Mouse (Mus musculus) small intestine, adult 2 months (tissue): ENCODE measurements at regions not wholly inside any gene's neighbourhood (a gene's known extent, or its start where the extent isn't known, plus 50 kb on each side); places are given as distances from the start of the nearest gene placed in this dataset.

Source experiments
- H3K27ac ChIP-seq: fragments of 200-500 bp; 2 replicates; pipeline ENCODE4 v1.5.1; 2012; ENCODE audit warnings: low read depth, low read length, control low read depth, inconsistent platforms; ENCODE audit not compliant: insufficient read depth
- H3K27me3 ChIP-seq: fragments of 200-500 bp; 2 replicates; pipeline ENCODE4 v1.6.1; 2012; ENCODE audit warnings: mild to moderate bottlenecking, moderate library complexity, low read length, inconsistent platforms; ENCODE audit not compliant: control insufficient read depth, insufficient read depth
- H3K36me3 ChIP-seq: fragments of 200-500 bp; 2 replicates; pipeline ENCODE4 v1.6.1; 2012; ENCODE audit warnings: mild to moderate bottlenecking, low read length, control low read depth, inconsistent platforms; ENCODE audit not compliant: control insufficient read depth, insufficient read depth
- H3K4me1 ChIP-seq: fragments of 200-500 bp; 2 replicates; pipeline ENCODE4 v1.6.1; 2012; ENCODE audit warnings: low read length, inconsistent platforms, mixed read lengths; ENCODE audit not compliant: control insufficient read depth, insufficient read depth, insufficient read length
- H3K4me3 ChIP-seq: fragments of 200-500 bp; 2 replicates; pipeline ENCODE4 v1.5.1; 2012; ENCODE audit warnings: low read depth, mild to moderate bottlenecking, control low read depth, inconsistent platforms, low read length, moderate library complexity
- CTCF ChIP-seq: fragments of 200-500 bp; IDR thresholded peaks from 2 replicates; pipeline ENCODE4 v1.5.1; 2012; ENCODE audit warnings: low read depth, mild to moderate bottlenecking, control low read depth, inconsistent platforms, low read length, moderate library complexity, mixed read lengths; ENCODE audit not compliant: insufficient replicate concordance, insufficient read length; ENCODE audit errors: extremely low read depth
- POLR2A ChIP-seq: fragments of 200-500 bp; IDR thresholded peaks from 2 replicates; pipeline ENCODE4 v1.6.1; 2012; ENCODE audit warnings: low read depth, mild to moderate bottlenecking, control low read depth, inconsistent platforms, low read length, moderate library complexity
- WGBS: fragments of 180-500 bp; shearing (Covaris S2); methylation state at CpG from one replicate; pipeline ENCODE4 v1.1.7; 2018; 5-methylcytosine and 5-hydroxymethylcytosine counted together

DNA sequence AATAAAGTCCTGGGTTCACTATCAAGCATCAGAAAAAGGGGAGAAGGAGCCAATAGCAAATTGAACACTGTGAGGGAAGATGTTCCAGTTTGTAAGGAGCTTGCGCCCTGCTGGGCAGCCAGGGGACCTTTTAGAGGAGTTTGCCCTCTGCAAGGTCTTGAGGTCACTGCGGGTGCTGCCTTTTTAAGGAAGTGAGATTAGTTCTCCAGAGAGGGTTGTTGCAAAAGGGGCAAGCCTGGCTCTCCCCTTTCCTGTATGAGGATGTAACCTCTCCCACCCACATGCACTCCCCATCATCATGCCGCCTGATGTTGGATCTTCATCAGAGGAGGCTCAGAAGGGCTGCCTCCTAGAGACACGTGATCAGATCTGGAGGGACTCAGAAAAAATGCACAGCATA, 237.4 kb downstream of the Mreg start:
- H3K27ac ChIP-seq, result no peak overlapping the region
- TF ChIP-seq CTCF, result no peak
- H3K4me3 ChIP-seq, result no peak overlapping the region
- H3K36me3 ChIP-seq, result no peaks in the 10 kb centered on the region
- no peaks in the 10 kb centered on the region for H3K27me3 ChIP-seq
- no peaks in the 10 kb centered on the region for H3K4me1 ChIP-seq
- WGBS, result 68% methylated on average over 4 of the region's 4 CpGs

DNA sequence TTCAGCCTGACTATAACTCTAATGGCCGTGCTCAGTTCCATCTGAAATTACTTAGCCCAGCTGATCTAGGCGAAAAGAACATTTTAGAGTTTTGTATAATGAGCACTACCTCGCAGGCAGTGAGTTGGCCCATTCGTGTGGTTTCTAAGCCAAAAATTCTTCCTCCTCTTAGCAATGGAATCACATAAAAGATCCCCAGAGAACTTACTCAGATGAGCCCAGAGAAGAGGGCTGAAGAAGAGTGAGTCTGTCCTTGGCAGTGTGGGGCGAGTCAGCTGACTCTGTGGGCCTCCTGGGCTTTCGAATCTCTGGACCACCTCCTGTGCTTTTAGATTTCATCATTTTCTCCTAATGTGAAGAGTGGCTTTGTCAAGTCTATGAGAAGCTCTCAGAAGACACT, 240.2 kb downstream of the Mreg start:
- WGBS, result 71% methylated on average over 6 of the region's 6 CpGs
- H3K27me3 ChIP-seq, result no peaks in the 10 kb centered on the region
- TF ChIP-seq CTCF, result no peak
- no peak for TF ChIP-seq POLR2A
- no peak overlapping the region for H3K4me3 ChIP-seq
- no peaks in the 10 kb centered on the region for H3K4me1 ChIP-seq
- H3K36me3 ChIP-seq, result no peaks in the 10 kb centered on the region
- H3K27ac ChIP-seq, result no peak overlapping the region

DNA sequence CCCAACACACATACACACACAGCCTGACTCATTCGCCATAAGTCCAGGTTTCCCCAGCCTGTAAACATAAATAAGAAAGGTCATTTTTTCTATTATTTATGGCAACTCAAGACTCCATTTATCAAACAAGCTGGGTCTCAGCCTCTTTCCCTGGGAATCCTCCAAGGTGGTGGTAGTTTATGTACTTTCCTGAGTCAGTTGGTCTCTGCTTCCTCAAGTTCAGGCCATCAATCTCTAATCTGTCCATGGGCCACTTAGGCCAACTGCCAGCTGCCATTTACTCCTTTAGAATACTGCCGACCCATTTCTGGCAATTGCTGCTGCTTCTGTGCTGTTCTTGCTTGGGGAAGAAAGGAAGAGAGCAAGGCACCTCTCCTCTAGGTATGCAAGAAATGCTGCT, 241.3 kb downstream of the Mreg start:
- H3K4me3 ChIP-seq, result no peak overlapping the region
- no peaks in the 10 kb centered on the region for H3K27me3 ChIP-seq
- no peaks in the 10 kb centered on the region for H3K36me3 ChIP-seq
- no peaks in the 10 kb centered on the region for H3K4me1 ChIP-seq
- TF ChIP-seq POLR2A (no peak), CTCF (no peak)
- H3K27ac ChIP-seq, result no peak overlapping the region
- 60% methylated on average over 2 of the region's 2 CpGs for WGBS

DNA sequence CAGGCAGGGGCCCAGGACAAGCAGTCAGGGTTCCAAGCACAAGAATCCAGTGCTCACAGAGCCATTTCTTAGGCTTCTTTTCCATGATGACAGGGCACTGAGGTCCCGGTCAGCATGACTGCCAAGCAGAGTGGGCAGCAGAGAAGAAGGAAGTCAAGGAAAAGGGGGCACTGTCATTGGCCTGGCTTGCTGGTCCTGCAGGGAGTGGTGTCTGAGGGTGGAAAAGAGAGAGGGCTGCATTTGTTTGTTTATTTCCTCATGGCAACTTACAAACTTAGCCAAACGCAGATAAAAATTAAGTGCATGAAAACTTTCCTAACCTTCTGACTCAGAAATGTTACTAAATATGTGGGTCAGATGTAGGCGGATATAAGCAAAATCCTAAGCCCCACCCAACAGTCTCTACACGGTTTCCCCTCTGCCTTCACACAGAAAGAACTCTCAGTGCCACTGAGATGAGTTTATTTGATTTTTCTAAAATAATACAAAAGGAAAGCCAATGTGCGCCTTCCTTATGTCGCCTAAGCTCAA, 244.5 kb downstream of the Mreg start:
- no peaks in the 10 kb centered on the region for H3K36me3 ChIP-seq
- H3K27ac ChIP-seq, result no peak overlapping the region
- H3K27me3 ChIP-seq, result no peaks in the 10 kb centered on the region
- no peak overlapping the region for H3K4me3 ChIP-seq
- no peaks in the 10 kb centered on the region for H3K4me1 ChIP-seq
- no peak for TF ChIP-seq POLR2A
- no peak for TF ChIP-seq CTCF
- WGBS, result 83% methylated on average over 6 of the region's 6 CpGs

DNA sequence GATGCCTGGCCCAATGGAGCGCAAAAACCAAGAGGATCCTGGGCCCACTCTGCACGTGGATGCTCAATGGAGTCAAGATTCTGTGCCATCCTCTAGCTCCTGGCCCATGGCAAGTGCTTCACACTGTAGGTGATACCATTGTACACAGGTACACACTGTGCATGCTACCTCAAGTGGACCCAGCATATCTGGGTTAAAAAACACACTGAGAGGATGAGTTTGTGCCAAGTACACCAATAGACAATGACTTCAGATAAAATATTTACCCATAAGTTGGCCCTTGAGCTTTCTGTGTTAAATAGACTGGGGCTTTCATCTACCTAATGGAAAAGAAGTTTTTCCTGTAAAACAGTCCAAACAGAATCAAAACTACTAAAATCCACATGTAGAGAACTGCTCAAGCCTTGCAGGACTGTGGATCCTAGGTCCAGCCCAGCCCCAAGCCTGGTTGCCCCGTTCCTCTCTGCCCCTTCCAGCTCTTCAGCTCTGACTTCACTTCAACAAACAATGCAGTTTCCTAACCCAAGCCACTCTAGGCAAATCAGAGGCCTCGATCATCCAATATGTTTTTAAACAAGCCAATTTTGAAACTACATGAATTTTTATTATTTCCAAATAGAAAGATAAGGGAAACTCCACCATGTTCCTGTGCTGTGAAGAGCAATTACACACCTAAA, 247.5 kb downstream of the Mreg start:
- Histone ChIP-seq H3K4me3 (no peak overlapping the region), H3K4me1 (no peaks in the 10 kb centered on the region), H3K27ac (no peak overlapping the region), H3K36me3 (no peaks in the 10 kb centered on the region), H3K27me3 (no peaks in the 10 kb centered on the region)
- TF ChIP-seq POLR2A, result no peak
- no peak for TF ChIP-seq CTCF
- WGBS, result 77% methylated on average over 4 of the region's 4 CpGs

DNA sequence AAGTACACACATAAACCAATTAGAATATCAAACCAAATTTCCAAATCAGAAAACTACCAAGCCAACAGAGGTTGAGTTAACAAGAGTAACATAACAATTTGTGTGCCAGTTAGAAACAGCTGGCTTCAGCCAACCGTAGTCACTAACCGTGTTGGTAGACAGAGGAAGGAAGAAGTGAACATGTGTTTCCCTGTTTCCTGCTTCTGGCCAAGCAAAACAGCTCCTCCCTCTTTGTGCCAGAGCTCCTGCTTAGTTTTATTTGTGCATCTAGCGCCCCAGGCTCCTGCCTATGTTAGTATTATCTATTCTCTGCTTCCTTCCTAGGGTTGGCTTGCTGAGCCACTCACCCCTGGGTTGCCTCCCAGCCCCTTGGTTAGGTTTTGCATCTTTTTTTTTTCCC, 255.2 kb downstream of the Mreg start:
- Histone ChIP-seq H3K27ac (no peak overlapping the region), H3K4me1 (no peaks in the 10 kb centered on the region), H3K4me3 (no peak overlapping the region), H3K36me3 (no peaks in the 10 kb centered on the region), H3K27me3 (no peaks in the 10 kb centered on the region)
- 65% methylated on average over 3 of the region's 3 CpGs for WGBS
- TF ChIP-seq CTCF (no peak), POLR2A (no peak)

DNA sequence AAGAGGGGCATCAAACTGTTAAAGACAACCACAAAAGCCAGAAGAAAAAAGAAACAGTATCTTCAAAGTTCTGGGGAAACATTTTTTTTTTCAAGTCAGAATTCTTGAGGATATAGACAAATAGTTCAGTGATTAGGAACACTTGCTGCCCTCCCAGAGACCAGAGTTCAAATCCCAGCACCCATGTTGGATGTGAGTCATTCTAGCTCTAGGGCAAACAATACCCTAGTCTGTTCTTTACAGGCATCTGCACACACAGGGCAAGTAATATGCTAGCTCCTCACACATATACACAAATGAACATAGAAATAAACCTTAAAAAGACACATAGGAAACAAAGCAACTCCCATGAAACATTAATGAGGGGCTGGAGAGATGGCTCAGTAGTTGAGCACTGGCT, 256.8 kb downstream of the Mreg start:
- no peak for TF ChIP-seq POLR2A
- TF ChIP-seq CTCF, result no peak
- H3K4me3 ChIP-seq, result no peak overlapping the region
- H3K27me3 ChIP-seq, result no peaks in the 10 kb centered on the region
- H3K27ac ChIP-seq, result no peak overlapping the region
- no peaks in the 10 kb centered on the region for H3K4me1 ChIP-seq
- no peaks in the 10 kb centered on the region for H3K36me3 ChIP-seq

DNA sequence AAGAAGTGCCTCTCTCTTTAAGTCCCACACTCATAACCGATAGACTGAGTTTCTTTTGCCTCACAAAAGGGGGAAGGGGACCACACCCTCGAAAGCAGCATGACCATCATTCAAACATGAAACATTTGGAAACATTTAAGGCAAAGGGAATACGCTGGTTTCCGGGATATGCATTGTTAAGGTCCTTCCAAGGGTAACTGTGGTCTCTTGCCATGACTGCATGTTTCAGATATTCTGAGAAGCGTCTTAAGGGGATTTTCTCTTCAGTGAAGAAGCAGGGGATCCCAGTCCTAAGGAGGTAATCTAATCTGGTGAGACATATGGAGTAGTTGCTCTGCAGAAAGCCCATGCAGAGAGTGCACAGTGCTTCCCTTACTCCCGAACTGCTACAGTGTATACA, 258.8 kb downstream of the Mreg start:
- TF ChIP-seq POLR2A (no peak), CTCF (no peak)
- 76% methylated on average over 6 of the region's 6 CpGs for WGBS
- Histone ChIP-seq H3K4me3 (no peak overlapping the region), H3K27ac (no peak overlapping the region), H3K36me3 (no peaks in the 10 kb centered on the region), H3K27me3 (no peaks in the 10 kb centered on the region), H3K4me1 (no peaks in the 10 kb centered on the region)
